Mouse (Mus musculus): ENCODE data around the gene Spsb2. TPM values are rescaled to one million over a fixed set of nuclear protein-coding genes. Genes with fewer than 3 reads are reported as not detected.

Gene Spsb2
- polyA plus RNA-seq, 1 experiment, result 7.3 TPM

GRCm38 (mm10) chr6:124770013-124770412 lies 38.4 kb upstream of the Spsb2 start:
- Histone ChIP-seq H3K4me1 (ENCODE audit: control insufficient read depth, insufficient read depth, low read length) (no peaks in the 10 kb centered on the region), H3K4me3 (replicated peaks; ENCODE audit: control insufficient read depth, low read depth, low read length) (no peak overlapping the region), H3K27ac (ENCODE audit: control insufficient read depth, insufficient read depth, low read depth, low read length, poor library complexity) (no peak overlapping the region)
- TF ChIP-seq CTCF (IDR thresholded peaks at IDR 0.05; ENCODE audit: control insufficient read depth, insufficient read depth, low read length), result no peak
- TF ChIP-seq POLR2A (IDR thresholded peaks at IDR 0.05; ENCODE audit: borderline replicate concordance, control insufficient read depth, low read depth, low read length), result no peak
- WGBS, result 49% methylated on average over 7 of the region's 7 CpGs

- H3K4me3 ChIP-seq (replicated peaks; ENCODE audit: control insufficient read depth, low read depth, low read length), result no peak overlapping the region
- no peaks in the 10 kb centered on the region for H3K4me1 ChIP-seq (ENCODE audit: control insufficient read depth, insufficient read depth, low read length)
- 85% methylated on average over 15 of the region's 15 CpGs for WGBS
- TF ChIP-seq POLR2A (IDR thresholded peaks at IDR 0.05; ENCODE audit: borderline replicate concordance, control insufficient read depth, low read depth, low read length), result no peak
- TF ChIP-seq CTCF (IDR thresholded peaks at IDR 0.05; ENCODE audit: control insufficient read depth, insufficient read depth, low read length), result no peak
- H3K27ac ChIP-seq (ENCODE audit: control insufficient read depth, insufficient read depth, low read depth, low read length, poor library complexity), result no peak overlapping the region
These were observed 38.0 kb upstream of the Spsb2 start for GRCm38 (mm10) chr6:124770511-124770910.

- whole genome bisulfite sequencing, result 5% methylated on average over 23 of the region's 23 CpGs
These were observed 29.1 kb upstream of the Spsb2 start, which contains the start of gene Lrrc23 for GRCm38 (mm10) chr6:124779222-124779983. Lrrc23 (minus strand) TSS chr6:124779727.

GRCm38 (mm10) chr6:124779984-124780416 lies 28.5 kb upstream of the Spsb2 start:
- Histone ChIP-seq H3K4me3 (replicated peaks; ENCODE audit: control insufficient read depth, low read depth, low read length) (no peak overlapping the region), H3K4me1 (ENCODE audit: control insufficient read depth, insufficient read depth, low read length) (no peaks in the 10 kb centered on the region; the same call in 1 of the 2 replicates), H3K27ac (ENCODE audit: control insufficient read depth, insufficient read depth, low read depth, low read length, poor library complexity) (no peak overlapping the region)
- TF ChIP-seq CTCF (IDR thresholded peaks at IDR 0.05; ENCODE audit: control insufficient read depth, insufficient read depth, low read length) (no peak), POLR2A (IDR thresholded peaks at IDR 0.05; ENCODE audit: borderline replicate concordance, control insufficient read depth, low read depth, low read length) (no peak)
- 26% methylated on average over 10 of the region's 10 CpGs for WGBS

More at GRCm38 (mm10) chr6:124779222-124779983, 29.1 kb upstream of the Spsb2 start, which contains the start of gene Lrrc23:
- no peak within 1 kb of the TSS for H3K4me3 ChIP-seq (replicated peaks; ENCODE audit: control insufficient read depth, low read depth, low read length)
- TF ChIP-seq CTCF (IDR thresholded peaks at IDR 0.05; ENCODE audit: control insufficient read depth, insufficient read depth, low read length) (no peak), POLR2A (IDR thresholded peaks at IDR 0.05; ENCODE audit: borderline replicate concordance, control insufficient read depth, low read depth, low read length) (no peak)
- no peaks in the 10 kb centered on the region; the same call in 1 of the 2 replicates for H3K4me1 ChIP-seq (ENCODE audit: control insufficient read depth, insufficient read depth, low read length)
- no peak within 1 kb of the TSS for H3K27ac ChIP-seq (ENCODE audit: control insufficient read depth, insufficient read depth, low read depth, low read length, poor library complexity)

GRCm38 (mm10) chr6:124780917-124781316 lies 27.5 kb upstream of the Spsb2 start:
- WGBS, result 85% methylated on average over 7 of the region's 7 CpGs
- H3K4me3 ChIP-seq (replicated peaks; ENCODE audit: control insufficient read depth, low read depth, low read length), result no peak overlapping the region
- H3K27ac ChIP-seq (ENCODE audit: control insufficient read depth, insufficient read depth, low read depth, low read length, poor library complexity), result no peak overlapping the region
- TF ChIP-seq CTCF (IDR thresholded peaks at IDR 0.05; ENCODE audit: control insufficient read depth, insufficient read depth, low read length), result no peak
- TF ChIP-seq POLR2A (IDR thresholded peaks at IDR 0.05; ENCODE audit: borderline replicate concordance, control insufficient read depth, low read depth, low read length), result no peak
- H3K4me1 ChIP-seq (ENCODE audit: control insufficient read depth, insufficient read depth, low read length), result no peaks in the 10 kb centered on the region; the same call in 1 of the 2 replicates

- H3K4me1 ChIP-seq (ENCODE audit: control insufficient read depth, insufficient read depth, low read length), result no peaks in the 10 kb centered on the region; the same call in 1 of the 2 replicates
- WGBS, result 11% methylated on average over 6 of the region's 6 CpGs
- TF ChIP-seq POLR2A (IDR thresholded peaks at IDR 0.05; ENCODE audit: borderline replicate concordance, control insufficient read depth, low read depth, low read length), result no peak
- no peak for TF ChIP-seq CTCF (IDR thresholded peaks at IDR 0.05; ENCODE audit: control insufficient read depth, insufficient read depth, low read length)
- H3K27ac ChIP-seq (ENCODE audit: control insufficient read depth, insufficient read depth, low read depth, low read length, poor library complexity), result no peak overlapping the region
- peak overlapping the region; percentile 39 for H3K4me3 ChIP-seq (replicated peaks; ENCODE audit: control insufficient read depth, low read depth, low read length)
These were observed 26.0 kb upstream of the Spsb2 start for GRCm38 (mm10) chr6:124782436-124782835.

GRCm38 (mm10) chr6:124786756-124787420 lies 21.6 kb upstream of the Spsb2 start:
- 35% methylated on average over 8 of the region's 8 CpGs for WGBS
- TF ChIP-seq POLR2A (IDR thresholded peaks at IDR 0.05; ENCODE audit: borderline replicate concordance, control insufficient read depth, low read depth, low read length) (no peak), CTCF (IDR thresholded peaks at IDR 0.05; ENCODE audit: control insufficient read depth, insufficient read depth, low read length) (no peak)
- Histone ChIP-seq H3K4me3 (replicated peaks; ENCODE audit: control insufficient read depth, low read depth, low read length) (no peak overlapping the region), H3K4me1 (ENCODE audit: control insufficient read depth, insufficient read depth, low read length) (no peaks in the 10 kb centered on the region), H3K27ac (ENCODE audit: control insufficient read depth, insufficient read depth, low read depth, low read length, poor library complexity) (no peak overlapping the region)

GRCm38 (mm10) chr6:124787722-124788121 lies 20.7 kb upstream of the Spsb2 start:
- 74% methylated on average over 10 of the region's 10 CpGs for WGBS
- H3K4me3 ChIP-seq (replicated peaks; ENCODE audit: control insufficient read depth, low read depth, low read length), result no peak overlapping the region
- H3K4me1 ChIP-seq (ENCODE audit: control insufficient read depth, insufficient read depth, low read length), result no peaks in the 10 kb centered on the region
- H3K27ac ChIP-seq (ENCODE audit: control insufficient read depth, insufficient read depth, low read depth, low read length, poor library complexity), result no peak overlapping the region
- TF ChIP-seq POLR2A (IDR thresholded peaks at IDR 0.05; ENCODE audit: borderline replicate concordance, control insufficient read depth, low read depth, low read length), result no peak
- no peak for TF ChIP-seq CTCF (IDR thresholded peaks at IDR 0.05; ENCODE audit: control insufficient read depth, insufficient read depth, low read length)
